Mouse (Mus musculus) kidney, adult 2 months (tissue): Measurements from ENCODE around the gene Slc7a14.

ENCODE experiments used
- CTCF ChIP-seq: fragments of 200-500 bp; conservative IDR thresholded peaks from 2 replicates; pipeline ENCODE4 v1.5.1; 2011; ENCODE audit warnings: low read depth, mild to moderate bottlenecking, control low read depth, low read length, moderate library complexity, mixed read lengths; ENCODE audit not compliant: insufficient read depth, insufficient read length
- POLR2A ChIP-seq: fragments of 200-500 bp; IDR thresholded peaks from one replicate; pipeline ENCODE4 v1.6.1; 2011; ENCODE audit warnings: low read depth, low read length, control low read depth

DNA sequence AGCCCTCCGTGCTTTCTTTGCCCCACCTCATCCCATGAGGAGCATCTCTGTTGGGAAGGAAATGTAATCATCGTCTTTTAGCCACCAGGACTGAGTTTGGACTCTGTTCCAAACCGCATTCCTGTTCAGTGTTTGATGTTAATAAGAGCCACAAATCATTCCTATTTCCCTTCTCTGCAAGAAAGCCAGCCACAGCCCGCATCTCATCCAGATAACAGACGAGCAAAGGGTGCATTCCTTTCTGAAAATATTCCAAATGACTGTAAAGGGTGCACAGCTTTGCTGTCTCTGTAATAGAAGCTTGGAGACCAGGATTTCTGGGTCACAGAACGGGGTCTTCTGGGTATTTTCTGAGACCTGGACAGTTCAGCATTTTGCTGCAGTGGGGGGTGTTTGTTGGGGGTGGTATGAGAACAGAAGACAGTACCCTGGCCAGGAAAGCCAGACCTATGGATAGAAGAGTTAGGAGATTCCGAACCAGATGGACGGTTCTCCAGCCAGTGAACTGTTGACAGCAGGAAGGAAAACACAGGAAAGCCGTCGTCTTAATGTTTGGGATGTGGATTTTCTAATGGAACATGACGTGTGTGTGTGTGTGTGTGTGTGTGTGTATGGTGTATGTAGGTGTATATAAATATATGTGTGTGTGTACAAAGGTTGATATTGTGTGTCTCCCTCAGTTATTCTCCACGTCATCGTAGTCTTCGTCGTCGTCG is 110.9 kb downstream of the Slc7a14 start:
- TF ChIP-seq CTCF, result no peak
- TF ChIP-seq POLR2A, result no peak
